ENCODE assay signal across 8 mouse cellular contexts in genomic region chr11:6030650-6031049, GRCm38 (mm10). TPM values are rescaled to one million over a fixed set of nuclear protein-coding genes. Genes with fewer than 3 reads are reported as not detected.
DNase-seq lines count a peak whose midpoint lies in the region; ATAC-seq and TF ChIP-seq lines count a peak whose summit lies in the region.

No protein-coding gene starts in this region.

- H3K36me3 ChIP-seq in limb, embryonic 14.5 days (ENCODE audit: control insufficient read depth, insufficient read depth, low read length): no peaks in the 10 kb centered on the region
- H3K36me3 ChIP-seq in limb, embryonic 10.5 days: no peaks in the 10 kb centered on the region
- H3K36me3 ChIP-seq in forebrain, embryonic 14.5 days (ENCODE audit: control insufficient read depth, insufficient read depth, low read length): no peaks in the 10 kb centered on the region

- no peak overlapping the region for H3K27ac ChIP-seq in limb, embryonic 14.5 days (replicated peaks; ENCODE audit: low read depth, low read length)
- H3K27ac ChIP-seq in limb, embryonic 10.5 days: no peak overlapping the region
- H3K27ac ChIP-seq in forebrain, embryonic 14.5 days (ENCODE audit: low read depth, low read length): peak overlapping the region; percentile 75

- H3K4me2 ChIP-seq in limb, embryonic 14.5 days (replicated peaks; ENCODE audit: low read depth, low read length, severe bottlenecking): no peak overlapping the region
- H3K4me2 ChIP-seq in forebrain, embryonic 14.5 days (ENCODE audit: low read length): no peak overlapping the region

- no peak overlapping the region for H3K4me3 ChIP-seq in limb, embryonic 14.5 days (replicated peaks; ENCODE audit: low read length)
- H3K4me3 ChIP-seq in limb, embryonic 10.5 days: no peak overlapping the region
- no peak overlapping the region for H3K4me3 ChIP-seq in forebrain, embryonic 14.5 days (ENCODE audit: low read depth, low read length)

- H3K4me1 ChIP-seq in limb, embryonic 14.5 days (ENCODE audit: control insufficient read depth, insufficient read depth, low read length): no peaks in the 10 kb centered on the region
- peaks cover 4% of the 10 kb centered on the region for H3K4me1 ChIP-seq in limb, embryonic 10.5 days
- H3K4me1 ChIP-seq in forebrain, embryonic 14.5 days (ENCODE audit: control insufficient read depth, insufficient read depth, low read length): peaks cover 7% of the 10 kb centered on the region; the same call in 1 of the 2 replicates

- no peaks in the 10 kb centered on the region for H3K27me3 ChIP-seq in limb, embryonic 14.5 days (ENCODE audit: control insufficient read depth, insufficient read depth, low read length)
- H3K27me3 ChIP-seq in limb, embryonic 10.5 days (ENCODE audit: low read depth, poor library complexity, severe bottlenecking): no peaks in the 10 kb centered on the region
- no peaks in the 10 kb centered on the region for H3K27me3 ChIP-seq in forebrain, embryonic 14.5 days (replicated peaks; ENCODE audit: control insufficient read depth, insufficient read depth, low read length)

- no peak for ATAC-seq in limb, embryonic 14.5 days (ENCODE audit: low FRiP score, low read depth)
- peak; percentile 89 for ATAC-seq in forebrain, embryonic 14.5 days
- no peak for ATAC-seq in monocyte, adult 5-6 weeks (replicated peaks; ENCODE audit: insufficient number of reproducible peaks, low FRiP score, low TSS enrichment, poor library complexity, severe bottlenecking)

- no peaks in the 10 kb centered on the region for H3K9me3 ChIP-seq in limb, embryonic 14.5 days (ENCODE audit: control insufficient read depth, low read length)
- H3K9me3 ChIP-seq in limb, embryonic 10.5 days (replicated peaks): no peaks in the 10 kb centered on the region
- no peaks in the 10 kb centered on the region for H3K9me3 ChIP-seq in forebrain, embryonic 14.5 days (replicated peaks; ENCODE audit: control insufficient read depth, low read length)

- TF ChIP-seq POLR2A in limb, embryonic 14.5 days (IDR thresholded peaks at IDR 0.05; ENCODE audit: borderline replicate concordance, extremely low read depth, insufficient read depth, insufficient read length): no peak

- DNase-seq in limb, embryonic 14.5 days (ENCODE audit: low spot score): peak; percentile 9
- DNase-seq in limb, embryonic 10.5 days (ENCODE audit: low spot score): no peak
- DNase-seq in adrenal gland, postnatal 36 days: peak; percentile 84 to 88
- peak; percentile 83 for DNase-seq in forebrain, embryonic 14.5 days (ENCODE audit: low spot score)
- peak; percentile 83 for DNase-seq in heart, postnatal 4 days
- DNase-seq in right cerebral cortex, postnatal 14 days: peak; percentile 82
- DNase-seq in spleen, postnatal 14 days (ENCODE audit: low spot score in 2 of 2): no peak

- WGBS in limb, embryonic 14.5 days: 88% methylated on average over 5 of the region's 6 CpGs
- WGBS in limb, embryonic 10.5 days: 90% methylated on average over 6 of the region's 6 CpGs
- WGBS in forebrain, embryonic 14.5 days: 73% methylated on average over 6 of the region's 6 CpGs

- H3K9ac ChIP-seq in limb, embryonic 14.5 days (ENCODE audit: low read depth, low read length, severe bottlenecking): no peak overlapping the region
- H3K9ac ChIP-seq in forebrain, embryonic 14.5 days (ENCODE audit: low read length): no peak overlapping the region

RNA-seq across cellular contexts. Expression of gene Camk2b, which starts 35.5 kb away (rescaled TPM):
- 3.1 and 3.5 TPM in 2 replicates for polyA plus RNA-seq in limb, embryonic 14.5 days (2012; rRNA removed)
- 1.5 TPM in 2 replicates for polyA plus RNA-seq in limb, embryonic 14.5 days (2014; fragmentation: Nextera tagmentation; extraction: Ambion mirVana)
- polyA plus RNA-seq in limb, embryonic 10.5 days (2016; fragmentation: Nextera tagmentation; extraction: Ambion mirVana): 0.35 and 0.68 TPM in 2 replicates
- total RNA-seq in adrenal gland, postnatal 36 days (2021): 10 to 100 TPM in 1 of 2 experiments, 1 to 10 TPM in 1; 7.8 to 14.5 TPM
- polyA plus RNA-seq in forebrain, embryonic 14.5 days (2014; fragmentation: Nextera tagmentation; extraction: Ambion mirVana): 51.6 and 87.1 TPM in 2 replicates
- 1 to 10 TPM; 8.7 to 8.8 TPM for total RNA-seq in heart, postnatal 4 days (2021)
- total RNA-seq in monocyte, adult 5-6 weeks (2017): 8.3 to 21.9 TPM (median 14.9 TPM) in 3 replicates

Comparison
In these comparisons a context has a peak if more than half of its experiments do, and no peak if none do; other contexts are left out.
1. DNase-seq: peak in limb, embryonic 14.5 days (single experiment), adrenal gland, postnatal 36 days (2 of 2), forebrain, embryonic 14.5 days (single experiment), heart, postnatal 4 days (single experiment) and right cerebral cortex, postnatal 14 days (single experiment); none in limb, embryonic 10.5 days (single experiment) and spleen, postnatal 14 days (0 of 2).